Mouse (Mus musculus): ENCODE results near the gene Ccdc182.

DNA sequence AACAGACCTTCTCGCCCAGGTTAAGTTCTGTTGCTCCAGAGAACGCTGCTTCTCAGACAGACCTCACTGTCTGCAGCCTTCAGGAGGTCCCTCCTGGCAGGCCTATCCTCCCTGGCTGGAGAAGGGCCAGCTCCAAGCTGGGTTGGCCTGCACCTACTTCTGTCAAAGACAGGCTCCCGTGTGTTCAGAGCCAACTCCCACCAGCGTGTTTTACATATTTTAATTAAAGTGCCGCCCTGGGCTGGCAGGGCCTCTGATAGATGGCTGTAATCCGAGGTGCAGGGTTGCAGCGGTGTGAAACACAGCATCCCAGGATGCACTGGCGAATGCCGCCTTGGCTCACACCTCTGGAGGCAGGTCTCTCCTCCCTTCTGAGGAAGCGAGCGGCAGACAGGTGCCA lies 5.5 kb upstream of the Ccdc182 start:
- TF ChIP-seq CTCF (IDR thresholded peaks at IDR 0.05; ENCODE audit: low read depth, low read length): no peak
- TF ChIP-seq POLR2A (IDR thresholded peaks at IDR 0.05; ENCODE audit: borderline replicate concordance, low read depth, low read length): no peak
